ENCODE assay signal across 10 mouse cellular contexts in the genomic region with DNA sequence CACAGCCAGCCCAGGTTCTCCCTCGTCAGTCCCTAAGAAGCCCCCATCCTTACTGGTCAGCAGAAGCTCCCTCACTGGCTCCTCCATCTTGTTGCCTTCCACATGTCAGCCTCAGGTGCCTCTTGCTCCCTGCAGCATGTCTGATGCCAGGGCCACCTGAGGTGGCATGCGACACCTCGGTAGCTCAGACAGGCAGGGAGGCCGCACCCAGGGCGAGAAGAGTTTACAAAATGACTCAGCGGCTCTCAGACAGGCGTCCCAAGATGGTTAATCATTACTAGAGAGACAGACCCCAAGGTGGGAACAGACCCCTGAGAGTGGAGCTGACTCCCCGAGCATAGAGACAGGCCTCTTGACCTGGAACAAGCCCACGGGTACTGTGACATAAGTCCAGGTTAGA. TPM values are rescaled to one million over a fixed set of nuclear protein-coding genes. Genes with fewer than 3 reads are reported as not detected.
DNase-seq lines count a peak whose midpoint lies in the region; ATAC-seq lines count a peak whose summit lies in the region.
"Had no signal": no experiment of that assay in that cellular context is flagged by ENCODE, and none has a peak within 500 bp of the region (broad histone marks: within the 10 kb centered on the region; RNA-seq: fewer than 3 reads in every experiment).

A gene (minus strand): TSS at position 142 of the 400 bp plus-strand sequence.

- no peak for ATAC-seq in embryonic facial prominence, embryonic 14.5 days (ENCODE audit: low read depth)
- peak; percentile 21; the same call in 1 of the 2 replicates for ATAC-seq in lung, embryonic 16.5 days (ENCODE audit: low read depth)
- ATAC-seq: hindbrain, embryonic 16.5 days had no signal

- no peaks in the 10 kb centered on the region for H3K9me3 ChIP-seq in embryonic facial prominence, embryonic 14.5 days (ENCODE audit: control insufficient read depth, low read length)
- no peaks in the 10 kb centered on the region for H3K9me3 ChIP-seq in lung, embryonic 16.5 days (ENCODE audit: control insufficient read depth, low read length)

- H3K4me3 ChIP-seq in embryonic facial prominence, embryonic 14.5 days (ENCODE audit: low read depth, low read length) = no peak within 1 kb of the TSS
- H3K4me3 ChIP-seq in lung, embryonic 16.5 days (ENCODE audit: low read length) = no peak within 1 kb of the TSS

- H3K36me3 ChIP-seq in embryonic facial prominence, embryonic 14.5 days (ENCODE audit: control insufficient read depth, insufficient read depth, low read length) = no peaks in the 10 kb centered on the region
- H3K36me3 ChIP-seq in lung, embryonic 16.5 days (ENCODE audit: control insufficient read depth, insufficient read depth, low read length) = no peaks in the 10 kb centered on the region

- no peak within 1 kb of the TSS for H3K27ac ChIP-seq in embryonic facial prominence, embryonic 14.5 days (replicated peaks; ENCODE audit: low read depth, low read length)
- peak within 1 kb of the TSS; percentile 15; the same call in 1 of the 2 replicates for H3K27ac ChIP-seq in lung, embryonic 16.5 days (ENCODE audit: low read length)

- WGBS in embryonic facial prominence, embryonic 14.5 days = 74% methylated on average over 9 of the region's 9 CpGs
- 40% methylated on average over 9 of the region's 9 CpGs for WGBS in lung, embryonic 16.5 days

- H3K4me1 ChIP-seq in embryonic facial prominence, embryonic 14.5 days (ENCODE audit: control insufficient read depth, insufficient read depth, low read length) = no peaks in the 10 kb centered on the region
- H3K4me1 ChIP-seq in lung, embryonic 16.5 days (replicated peaks; ENCODE audit: control insufficient read depth, insufficient read depth, low read length) = peaks cover 23% of the 10 kb centered on the region

- no peak for DNase-seq in heart, adult 18-20 months
- no peak for DNase-seq in heart, adult 11 months
- DNase-seq in adrenal gland, adult 8-10 months = no peak
- no peak for DNase-seq in embryonic facial prominence, embryonic 14.5 days (ENCODE audit: low spot score)
- DNase-seq in frontal cortex, postnatal 10 days (ENCODE audit: low spot score in 2 of 2) = no peak
- no peak for DNase-seq in retina, postnatal 1 day
- no peak for DNase-seq in thymus, postnatal 14 days
- DNase-seq: cerebellum, adult 9-11 months had no signal

- H3K9ac ChIP-seq in embryonic facial prominence, embryonic 14.5 days (ENCODE audit: low read depth, low read length) = no peak within 1 kb of the TSS
- H3K9ac ChIP-seq in lung, embryonic 16.5 days (ENCODE audit: low read length) = 0 out of 2 replicates have a peak within 1 kb of the TSS, but pooled peaks have one; percentile 11

- H3K4me2 ChIP-seq in embryonic facial prominence, embryonic 14.5 days (ENCODE audit: low read depth, low read length) = no peak within 1 kb of the TSS
- no peak within 1 kb of the TSS for H3K4me2 ChIP-seq in lung, embryonic 16.5 days (ENCODE audit: low read depth, low read length)

- no peaks in the 10 kb centered on the region for H3K27me3 ChIP-seq in embryonic facial prominence, embryonic 14.5 days (replicated peaks; ENCODE audit: control insufficient read depth, insufficient read depth, low read length)
- no peaks in the 10 kb centered on the region for H3K27me3 ChIP-seq in lung, embryonic 16.5 days (ENCODE audit: control insufficient read depth, insufficient read depth, low read depth, low read length)

RNA-seq across cellular contexts. Expression of the gene that starts here (rescaled TPM):
- total RNA-seq in heart, adult 18-20 months (2021) = 10 to 100 TPM; 10.3 to 13.0 TPM
- total RNA-seq in adrenal gland, adult 8-10 months (2022) = 10 to 100 TPM; 21.7 to 34.5 (median 29.8) TPM
- polyA plus RNA-seq in embryonic facial prominence, embryonic 14.5 days (2014; fragmentation: Nextera tagmentation; extraction: Ambion mirVana) = 20.8 and 22.2 TPM in 2 replicates
- 111 and 114 TPM in 2 replicates for polyA plus RNA-seq in lung, embryonic 16.5 days (2015; fragmentation: Nextera tagmentation; extraction: Ambion mirVana)
